Mouse (Mus musculus): ENCODE measurements at regions not wholly inside any gene's neighbourhood (a gene's known extent, or its start where the extent isn't known, plus 50 kb on each side); places are given as distances from the start of the nearest gene placed in this dataset.
A peak's percentile ranks its signal among the peaks of the same experiment; 100 is the strongest.
"Not testable (repeated sequence)": the region's sequence is repeated elsewhere in the genome, so short reads cannot be mapped to it uniquely, and the experiment has no call there.

- no peak for DNase-seq (ENCODE audit: low read depth)
Measured at GRCm38 (mm10) chr14:90488301-90488700, 2017.1 kb upstream of the Pcdh20 start.

- DNase-seq (ENCODE audit: low read depth): no peak
Measured at GRCm38 (mm10) chr14:90447971-90448370, 1976.8 kb upstream of the Pcdh20 start.

- peak; percentile 14 for DNase-seq (ENCODE audit: low read depth)
Measured at GRCm38 (mm10) chr14:90432874-90433543, 1961.8 kb upstream of the Pcdh20 start.

- DNase-seq (ENCODE audit: low read depth): no peak
Measured at GRCm38 (mm10) chr14:90412707-90413106, 1941.5 kb upstream of the Pcdh20 start.

- DNase-seq (ENCODE audit: low read depth): no peak
Measured at GRCm38 (mm10) chr14:90406350-90406749, 1935.2 kb upstream of the Pcdh20 start.

GRCm38 (mm10) chr14:90405476-90405875, 1934.3 kb upstream of the Pcdh20 start:
- no peak for DNase-seq (ENCODE audit: low read depth)

GRCm38 (mm10) chr14:90367256-90367936, 1896.2 kb upstream of the Pcdh20 start:
- no peak for DNase-seq (ENCODE audit: low read depth)

- DNase-seq (ENCODE audit: low read depth): no peak
Measured at GRCm38 (mm10) chr14:90334541-90334940, 1863.3 kb upstream of the Pcdh20 start.

- DNase-seq (ENCODE audit: low read depth): not testable (repeated sequence)
Measured at GRCm38 (mm10) chr14:90295456-90295855, 1824.3 kb upstream of the Pcdh20 start.

- DNase-seq (ENCODE audit: low read depth): no peak
Measured at GRCm38 (mm10) chr14:90246042-90246441, 1774.8 kb upstream of the Pcdh20 start.

GRCm38 (mm10) chr14:90232661-90233060, 1761.5 kb upstream of the Pcdh20 start:
- no peak for DNase-seq (ENCODE audit: low read depth)

GRCm38 (mm10) chr14:90200294-90200693, 1729.1 kb upstream of the Pcdh20 start:
- no peak for DNase-seq (ENCODE audit: low read depth)

- DNase-seq (ENCODE audit: low read depth): no peak
Measured at GRCm38 (mm10) chr14:90197791-90198190, 1726.6 kb upstream of the Pcdh20 start.

GRCm38 (mm10) chr14:90172729-90173128, 1701.5 kb upstream of the Pcdh20 start:
- DNase-seq (ENCODE audit: low read depth): no peak
